Mouse (Mus musculus) small intestine, adult 10 weeks (tissue): Measurements from ENCODE around the gene Il5. TPM values are rescaled to one million over a fixed set of nuclear protein-coding genes. Genes with fewer than 3 reads are reported as not detected.

Experiments
- polyA plus RNA-seq: library from polyadenylated mRNA; stranded (reverse); fragments of 350-450 nt; fragmentation: Illumina TruSeq; extraction: RNeasy Lipid Tissue Mini Kit (QIAGEN cat#74804); gene quantifications from one replicate; pipeline ENCODE4 v1.2.3, GENCODE M21; 2014; ENCODE audit warnings: low replicate concordance

Il5 gene
- not detected for polyA plus RNA-seq

GRCm38 (mm10) chr11:53720715-53721114, at the start of gene Il5:
Il5 (plus strand) TSS chr11:53720794.

GRCm38 (mm10) chr11:53706934-53707717, 13.5 kb upstream of the Il5 start, which contains the start of gene Rad50:
Rad50 (minus strand) TSS chr11:53707319.

GRCm38 (mm10) chr11:53769760-53770124, 49.1 kb downstream of the Il5 start, which contains the start of gene Irf1:
Irf1 (plus strand) TSS chr11:53770014.

GRCm38 (mm10) chr11:53773087-53773486, 52.5 kb downstream of the Il5 start, which contains the start of gene Gm17334:
Gm17334 (minus strand) TSS chr11:53773187.

Other genes starting within 250 kb of the Il5 start
- gene Gm9945, start 240.6 kb upstream of the Il5 start, polyA plus RNA-seq, result not detected
- gene Sowaha, start 240.5 kb upstream of the Il5 start, polyA plus RNA-seq, result 22.2 TPM
- gene Sept8, start 201.5 kb upstream of the Il5 start, polyA plus RNA-seq, result 5.9 TPM
- gene Kif3a, start 153.4 kb upstream of the Il5 start, polyA plus RNA-seq, result 3.8 TPM
- not detected for gene Il4, start 102.1 kb upstream of the Il5 start, polyA plus RNA-seq
- gene Il13, start 86.1 kb upstream of the Il5 start, polyA plus RNA-seq, result not detected
- gene Rad50, start 13.5 kb upstream of the Il5 start, polyA plus RNA-seq, result 21.9 TPM
- 6.7 TPM for gene Irf1, start 49.2 kb downstream of the Il5 start, polyA plus RNA-seq
- not detected for gene Gm17334, start 52.4 kb downstream of the Il5 start, polyA plus RNA-seq
- gene Gm12216, start 138.5 kb downstream of the Il5 start, polyA plus RNA-seq, result not detected
- 54.4 TPM for gene Slc22a5, start 170.9 kb downstream of the Il5 start, polyA plus RNA-seq